8 mouse cellular contexts compared by ENCODE assay signal in genomic region chr4:53159176-53159575, GRCm38 (mm10). TPM values are rescaled to one million over a fixed set of nuclear protein-coding genes. Genes with fewer than 3 reads are reported as not detected.
DNase-seq lines count a peak whose midpoint lies in the region; ATAC-seq and TF ChIP-seq lines count a peak whose summit lies in the region.

No protein-coding gene starts in this region.

- 0 out of 2 replicates have a peak, but pooled peaks cover 6% of the 10 kb centered on the region for H3K4me1 ChIP-seq in forebrain, embryonic 14.5 days (ENCODE audit: control insufficient read depth, insufficient read depth, low read length)
- no peaks in the 10 kb centered on the region for H3K4me1 ChIP-seq in hindbrain, embryonic 14.5 days (replicated peaks; ENCODE audit: control insufficient read depth, insufficient read depth, low read length)
- H3K4me1 ChIP-seq in limb, embryonic 14.5 days (ENCODE audit: control insufficient read depth, insufficient read depth, low read length): peaks cover 10% of the 10 kb centered on the region
- peaks cover 10% of the 10 kb centered on the region for H3K4me1 ChIP-seq in midbrain, embryonic 16.5 days (ENCODE audit: control insufficient read depth, insufficient read depth, low read length)

- H3K27ac ChIP-seq in layer of hippocampus, adult 2 months: peak overlapping the region; percentile 88
- H3K27ac ChIP-seq in forebrain, embryonic 14.5 days (ENCODE audit: low read depth, low read length): no peak overlapping the region
- peak overlapping the region; percentile 56 for H3K27ac ChIP-seq in hindbrain, embryonic 14.5 days
- H3K27ac ChIP-seq in limb, embryonic 14.5 days (replicated peaks; ENCODE audit: low read depth, low read length): peak overlapping the region; percentile 86
- H3K27ac ChIP-seq in midbrain, embryonic 16.5 days (ENCODE audit: low read length): peak overlapping the region; percentile 57

- under 1% methylated on average over 20 of the region's 20 CpGs for whole genome bisulfite sequencing in forebrain, embryonic 14.5 days
- under 1% methylated on average over 20 of the region's 20 CpGs for WGBS in hindbrain, embryonic 14.5 days
- 1% methylated on average over 20 of the region's 20 CpGs for WGBS in limb, embryonic 14.5 days
- WGBS in midbrain, embryonic 16.5 days: under 1% methylated on average over 20 of the region's 20 CpGs

- H3K9ac ChIP-seq in forebrain, embryonic 14.5 days (ENCODE audit: low read length): peak overlapping the region; percentile 63
- peak overlapping the region; percentile 55 for H3K9ac ChIP-seq in hindbrain, embryonic 14.5 days
- peak overlapping the region; percentile 72 for H3K9ac ChIP-seq in limb, embryonic 14.5 days (ENCODE audit: low read depth, low read length, severe bottlenecking)
- peak overlapping the region; percentile 60 for H3K9ac ChIP-seq in midbrain, embryonic 16.5 days (ENCODE audit: low read depth, low read length)

- peak; percentile 25 for ATAC-seq in forebrain, embryonic 14.5 days
- peak; percentile 33 for ATAC-seq in hindbrain, embryonic 14.5 days (ENCODE audit: low FRiP score)
- ATAC-seq in limb, embryonic 14.5 days (ENCODE audit: low FRiP score, low read depth): peak; percentile 23
- peak; percentile 37 for ATAC-seq in midbrain, embryonic 16.5 days

- H3K4me2 ChIP-seq in forebrain, embryonic 14.5 days (ENCODE audit: low read length): peak overlapping the region; percentile 82
- H3K4me2 ChIP-seq in hindbrain, embryonic 14.5 days (replicated peaks): peak overlapping the region; percentile 63
- H3K4me2 ChIP-seq in limb, embryonic 14.5 days (replicated peaks; ENCODE audit: low read depth, low read length, severe bottlenecking): peak overlapping the region; percentile 82
- peak overlapping the region; percentile 91 for H3K4me2 ChIP-seq in midbrain, embryonic 16.5 days (ENCODE audit: low read length)

- peak overlapping the region; percentile 97 for H3K4me3 ChIP-seq in layer of hippocampus, adult 2 months
- H3K4me3 ChIP-seq in forebrain, embryonic 14.5 days (ENCODE audit: low read depth, low read length): peak overlapping the region; percentile 61
- H3K4me3 ChIP-seq in hindbrain, embryonic 14.5 days (replicated peaks; ENCODE audit: low read length): peak overlapping the region; percentile 58
- peak overlapping the region; percentile 58 for H3K4me3 ChIP-seq in limb, embryonic 14.5 days (replicated peaks; ENCODE audit: low read length)
- peak overlapping the region; percentile 66 for H3K4me3 ChIP-seq in midbrain, embryonic 16.5 days (ENCODE audit: low read depth, low read length)

- H3K27me3 ChIP-seq in forebrain, embryonic 14.5 days (replicated peaks; ENCODE audit: control insufficient read depth, insufficient read depth, low read length): no peaks in the 10 kb centered on the region
- no peaks in the 10 kb centered on the region for H3K27me3 ChIP-seq in hindbrain, embryonic 14.5 days (ENCODE audit: control insufficient read depth, insufficient read depth, low read length)
- H3K27me3 ChIP-seq in limb, embryonic 14.5 days (ENCODE audit: control insufficient read depth, insufficient read depth, low read length): no peaks in the 10 kb centered on the region
- H3K27me3 ChIP-seq in midbrain, embryonic 16.5 days (ENCODE audit: control insufficient read depth, insufficient read depth, low read depth, low read length): no peaks in the 10 kb centered on the region

- TF ChIP-seq POLR2A in limb, embryonic 14.5 days (IDR thresholded peaks at IDR 0.05; ENCODE audit: borderline replicate concordance, extremely low read depth, insufficient read depth, insufficient read length): no peak

- no peaks in the 10 kb centered on the region for H3K36me3 ChIP-seq in forebrain, embryonic 14.5 days (ENCODE audit: control insufficient read depth, insufficient read depth, low read length)
- no peaks in the 10 kb centered on the region for H3K36me3 ChIP-seq in hindbrain, embryonic 14.5 days (replicated peaks; ENCODE audit: control insufficient read depth, insufficient read depth)
- no peaks in the 10 kb centered on the region for H3K36me3 ChIP-seq in limb, embryonic 14.5 days (ENCODE audit: control insufficient read depth, insufficient read depth, low read length)
- H3K36me3 ChIP-seq in midbrain, embryonic 16.5 days (ENCODE audit: control insufficient read depth, insufficient read depth, low read length): no peaks in the 10 kb centered on the region

- TF ChIP-seq CTCF in layer of hippocampus, adult 2 months (conservative IDR thresholded peaks at IDR 0.05): no peak

- no peaks in the 10 kb centered on the region for H3K9me3 ChIP-seq in forebrain, embryonic 14.5 days (replicated peaks; ENCODE audit: control insufficient read depth, low read length)
- H3K9me3 ChIP-seq in hindbrain, embryonic 14.5 days (ENCODE audit: control insufficient read depth, low read length): no peaks in the 10 kb centered on the region
- no peaks in the 10 kb centered on the region for H3K9me3 ChIP-seq in limb, embryonic 14.5 days (ENCODE audit: control insufficient read depth, low read length)
- no peaks in the 10 kb centered on the region for H3K9me3 ChIP-seq in midbrain, embryonic 16.5 days (replicated peaks; ENCODE audit: control insufficient read depth, low read length, poor library complexity, severe bottlenecking)

- no peak for DNase-seq in layer of hippocampus, adult 2 months (ENCODE audit: low spot score in 2 of 2)
- DNase-seq in layer of hippocampus, adult 11-12 months (ENCODE audit: low spot score): no peak
- peak; percentile 58 for DNase-seq in adrenal gland, adult 2 months
- DNase-seq in forebrain, embryonic 14.5 days (ENCODE audit: low spot score): peak; percentile 32
- no peak for DNase-seq in hindbrain, embryonic 14.5 days (ENCODE audit: low spot score)
- DNase-seq in limb, embryonic 14.5 days (ENCODE audit: low spot score): no peak
- peak; percentile 14 to 24 for DNase-seq in thymus, postnatal 10 days (ENCODE audit: low spot score in 2 of 2)

RNA-seq across cellular contexts. Expression of gene Abca1, which starts 0.5 kb away (rescaled TPM):
- total RNA-seq in layer of hippocampus, adult 2 months (2021): 10 to 100 TPM; 20.7 to 22.3 TPM
- total RNA-seq in adrenal gland, adult 2 months (2021): 100 to 1,000 TPM; 137 to 213 TPM
- polyA plus RNA-seq in adrenal gland, adult 2 months (2012; rRNA removed): 15.7 and 27.8 TPM in 2 replicates
- polyA plus RNA-seq in forebrain, embryonic 14.5 days (2014; fragmentation: Nextera tagmentation; extraction: Ambion mirVana): 9.6 and 12.3 TPM in 2 replicates
- polyA plus RNA-seq in hindbrain, embryonic 14.5 days (2014; fragmentation: Nextera tagmentation; extraction: Ambion mirVana): 17.3 and 18.8 TPM in 2 replicates
- polyA plus RNA-seq in limb, embryonic 14.5 days (2012; rRNA removed): 9.0 and 10.3 TPM in 2 replicates
- polyA plus RNA-seq in limb, embryonic 14.5 days (2014; fragmentation: Nextera tagmentation; extraction: Ambion mirVana): 12.3 and 14.5 TPM in 2 replicates
- polyA plus RNA-seq in midbrain, embryonic 16.5 days (2015; fragmentation: Nextera tagmentation; extraction: Ambion mirVana): 9.3 and 9.9 TPM in 2 replicates

Comparison
In these comparisons a context has a peak if more than half of its experiments do, and no peak if none do; other contexts are left out.
1. DNase-seq: peak in adrenal gland, adult 2 months (single experiment), forebrain, embryonic 14.5 days (single experiment) and thymus, postnatal 10 days (2 of 2); none in layer of hippocampus, adult 2 months (0 of 2), layer of hippocampus, adult 11-12 months (single experiment), hindbrain, embryonic 14.5 days (single experiment) and limb, embryonic 14.5 days (single experiment).
2. Peak in every context shown above with its lines, with median percentiles within 50 percentile points of each other: H3K4me3 ChIP-seq, ATAC-seq, H3K4me2 ChIP-seq and H3K9ac ChIP-seq.